Mouse (Mus musculus): Measurements from ENCODE around the gene Cyp2c55. TPM values are rescaled to one million over a fixed set of nuclear protein-coding genes. Genes with fewer than 3 reads are reported as not detected.

The Cyp2c55 gene
- polyA plus RNA-seq, 1 experiment: not detected

- H3K27ac ChIP-seq (ENCODE audit: insufficient read depth, low read depth, low read length): no peak within 1 kb of the TSS
- H3K4me3 ChIP-seq (ENCODE audit: insufficient read depth, low read depth, low read length): no peak within 1 kb of the TSS
- WGBS: 70% methylated on average over 2 of the region's 2 CpGs
- H3K4me1 ChIP-seq (ENCODE audit: control insufficient read depth, insufficient read depth, low read length): no peaks in the 10 kb centered on the region
- TF ChIP-seq POLR2A (IDR thresholded peaks at IDR 0.05; ENCODE audit: insufficient read depth, low read depth, low read length) (no peak), CTCF (IDR thresholded peaks at IDR 0.05; ENCODE audit: insufficient read depth, low read depth, low read length) (no peak)
Observed at GRCm38 (mm10) chr19:39060719-39061118, 53.9 kb downstream of the Cyp2c55 start, which contains the start of gene Cyp2c65. Cyp2c65 (plus strand) TSS chr19:39061015.

Other genes starting within 250 kb of the Cyp2c55 start
- gene Noc3l, start 187.8 kb upstream of the Cyp2c55 start, polyA plus RNA-seq (2012; ENCODE audit: insufficient read depth, insufficient read length, low replicate concordance, missing spikeins): not detected in 2 replicates
- gene Tbc1d12, start 170.4 kb upstream of the Cyp2c55 start, polyA plus RNA-seq (2012; ENCODE audit: insufficient read depth, insufficient read length, low replicate concordance, missing spikeins): not detected in 2 replicates
- not detected in 2 replicates for gene Hells, start 76.1 kb upstream of the Cyp2c55 start, polyA plus RNA-seq (2012; ENCODE audit: insufficient read depth, insufficient read length, low replicate concordance, missing spikeins)
- not detected in 2 replicates for gene Cyp2c65, start 54.0 kb downstream of the Cyp2c55 start, polyA plus RNA-seq (2012; ENCODE audit: insufficient read depth, insufficient read length, low replicate concordance, missing spikeins)
- not detected in 2 replicates for gene Cyp2c66, start 106.9 kb downstream of the Cyp2c55 start, polyA plus RNA-seq (2012; ENCODE audit: insufficient read depth, insufficient read length, low replicate concordance, missing spikeins)

Data from olfactory bulb, adult 2 months (tissue).